Mouse (Mus musculus) ES-Bruce4 (cell line): ENCODE measurements around the gene Mpzl3. TPM values are rescaled to one million over a fixed set of nuclear protein-coding genes. Genes with fewer than 3 reads are reported as not detected.

Source experiments
- H3K27ac ChIP-seq: 2 replicates; pipeline ENCODE4 v1.5.1; 2012; ENCODE audit warnings: low read length, inconsistent platforms; ENCODE audit not compliant: insufficient read depth
- H3K27me3 ChIP-seq: 2 replicates; pipeline ENCODE4 v1.6.1; 2012; ENCODE audit warnings: mild to moderate bottlenecking, low read length, inconsistent platforms; ENCODE audit not compliant: control insufficient read depth, poor library complexity, insufficient read depth, severe bottlenecking
- H3K36me3 ChIP-seq: 2 replicates; pipeline ENCODE4 v1.6.1; 2012; ENCODE audit warnings: inconsistent platforms, mild to moderate bottlenecking, low read length, moderate library complexity; ENCODE audit not compliant: control insufficient read depth, poor library complexity, insufficient read depth, severe bottlenecking
- H3K4me1 ChIP-seq: one replicate; pipeline ENCODE4 v1.8.1; 2011; ENCODE audit warnings: low read length; ENCODE audit not compliant: control insufficient read depth, insufficient read depth
- H3K4me3 ChIP-seq: 2 replicates; pipeline ENCODE4 v1.5.1; 2011; ENCODE audit warnings: low read depth, mild to moderate bottlenecking, low read length
- H3K9ac ChIP-seq: 2 replicates; pipeline ENCODE4 v1.6.1; 2012; ENCODE audit warnings: low read depth, mild to moderate bottlenecking, inconsistent platforms; ENCODE audit not compliant: poor library complexity, severe bottlenecking
- H3K9me3 ChIP-seq: replicated peaks from 2 replicates; pipeline ENCODE4 v1.6.1; 2012; ENCODE audit warnings: mild to moderate bottlenecking, low read length, inconsistent platforms; ENCODE audit not compliant: control insufficient read depth, poor library complexity, insufficient read depth, severe bottlenecking
- CTCF ChIP-seq: IDR thresholded peaks from one replicate; pipeline ENCODE4 v1.8.1; 2011; ENCODE audit warnings: low read depth, low read length
- EP300 ChIP-seq: IDR thresholded peaks from 2 replicates; pipeline ENCODE4 v1.6.1; 2011; ENCODE audit warnings: low read depth, low read length; ENCODE audit not compliant: insufficient read depth
- POLR2A ChIP-seq: IDR thresholded peaks from one replicate; pipeline ENCODE4 v1.8.1; 2011; ENCODE audit warnings: low read length; ENCODE audit not compliant: insufficient read depth
- polyA plus RNA-seq: library from polyadenylated mRNA; stranded (reverse); fragments of >200 nt; gene quantifications from 2 replicates; pipeline ENCODE4 v1.2.4, GENCODE M21; 2011; ENCODE audit warnings: low read depth; ENCODE audit not compliant: missing spikeins, insufficient read depth, insufficient read length

Gene Mpzl3
- polyA plus RNA-seq, 1 experiment = 6.7 TPM

DNA sequence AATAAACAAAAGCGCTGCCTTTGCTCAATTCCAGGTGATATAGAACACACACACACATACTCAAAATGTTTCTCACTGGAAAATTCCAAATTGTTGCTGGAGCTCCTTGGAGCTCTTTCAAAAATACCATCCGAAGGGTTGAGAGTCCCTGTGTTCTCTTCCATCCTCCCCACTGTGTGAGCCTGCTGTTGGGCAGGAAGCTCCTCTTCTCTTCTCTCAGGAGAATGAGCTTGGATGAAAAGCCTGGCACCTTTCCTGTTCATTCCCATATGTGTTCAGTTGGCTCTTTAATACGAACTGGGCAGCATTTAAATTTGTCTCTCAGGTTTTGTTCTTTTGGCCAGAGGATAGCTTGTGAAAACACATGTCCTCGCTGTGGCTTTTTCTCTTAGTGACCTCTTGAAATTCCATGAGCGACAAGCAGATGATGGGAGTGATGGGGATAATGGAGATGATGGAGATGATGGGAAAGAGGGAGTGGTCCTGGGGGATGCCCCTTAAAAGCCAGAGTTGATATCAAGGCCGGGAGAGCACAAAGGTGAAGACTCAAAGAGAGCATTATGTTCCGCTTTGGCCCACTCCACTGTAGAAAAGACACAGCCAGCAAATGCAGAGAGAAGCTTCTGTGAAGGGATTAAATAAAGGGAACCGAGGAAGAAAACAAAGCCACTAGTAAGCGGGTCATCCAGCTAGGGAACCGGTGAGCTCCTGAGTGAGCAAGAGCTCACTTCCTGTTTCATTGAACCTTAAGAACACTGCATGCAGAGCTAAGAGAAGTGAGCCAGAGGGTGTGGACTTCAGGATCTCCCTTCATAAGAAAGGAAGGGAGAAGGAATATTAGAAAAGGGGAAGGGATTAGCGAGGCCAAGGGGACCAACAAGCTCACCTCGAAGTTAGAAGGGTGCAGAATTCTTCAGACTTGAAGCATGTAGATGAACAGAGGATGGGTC lies 31.0 kb downstream of the Mpzl3 start:
- no peaks in the 10 kb centered on the region for H3K36me3 ChIP-seq
- H3K9ac ChIP-seq = no peak overlapping the region
- H3K4me1 ChIP-seq = no peaks in the 10 kb centered on the region
- H3K27me3 ChIP-seq = no peaks in the 10 kb centered on the region
- no peak for TF ChIP-seq EP300
- H3K27ac ChIP-seq = no peak overlapping the region
- no peak overlapping the region for H3K4me3 ChIP-seq
- no peaks in the 10 kb centered on the region for H3K9me3 ChIP-seq

DNA sequence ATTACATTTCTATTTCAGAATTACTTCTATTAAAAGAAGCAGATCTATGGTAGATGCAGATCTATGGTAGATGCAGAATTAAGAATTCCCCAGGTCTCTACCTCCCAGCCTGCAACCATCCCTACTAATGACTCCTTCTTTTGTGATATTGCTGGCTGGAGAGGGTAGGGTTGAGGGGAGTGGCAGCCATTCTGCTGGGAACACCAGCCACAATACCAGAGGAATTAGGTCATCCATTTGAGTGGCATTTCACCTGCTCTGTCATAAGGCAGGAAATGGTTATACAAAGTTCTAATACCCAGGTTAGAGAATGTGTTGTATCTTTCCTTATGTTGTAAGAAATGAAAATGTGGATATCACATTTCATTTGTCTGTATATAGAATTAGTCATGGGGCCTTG lies 33.1 kb downstream of the Mpzl3 start:
- no peak for TF ChIP-seq EP300
- TF ChIP-seq POLR2A = no peak
- no peak for TF ChIP-seq CTCF
- H3K4me1 ChIP-seq = no peaks in the 10 kb centered on the region
- H3K4me3 ChIP-seq = no peak overlapping the region
- H3K9ac ChIP-seq = no peak overlapping the region
- no peaks in the 10 kb centered on the region for H3K9me3 ChIP-seq
- H3K27me3 ChIP-seq = no peaks in the 10 kb centered on the region
- H3K27ac ChIP-seq = no peak overlapping the region
- no peaks in the 10 kb centered on the region for H3K36me3 ChIP-seq

DNA sequence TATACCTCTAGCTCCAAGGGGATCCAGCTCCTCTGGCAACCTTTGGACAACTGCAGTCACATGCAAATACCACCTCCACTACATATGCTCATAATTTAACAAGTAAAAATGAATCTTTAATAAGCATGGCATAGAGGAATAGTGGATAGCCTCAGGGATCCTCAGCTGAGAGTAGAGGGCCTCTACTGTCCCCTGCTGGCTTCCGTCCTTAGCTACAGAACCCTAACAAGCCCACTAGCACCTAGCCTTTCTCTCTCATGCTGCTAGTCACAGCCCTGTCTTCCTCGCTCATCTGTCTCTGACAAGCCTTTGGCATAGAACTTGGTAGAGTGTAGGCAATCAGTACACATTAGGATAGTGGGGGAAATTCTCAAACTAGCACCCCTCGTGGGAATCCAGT lies 35.8 kb downstream of the Mpzl3 start:
- Histone ChIP-seq H3K9me3 (no peaks in the 10 kb centered on the region), H3K27ac (no peak overlapping the region), H3K27me3 (no peaks in the 10 kb centered on the region), H3K4me1 (no peaks in the 10 kb centered on the region), H3K9ac (no peak overlapping the region), H3K36me3 (no peaks in the 10 kb centered on the region), H3K4me3 (no peak overlapping the region)
- TF ChIP-seq EP300 = no peak
- peak; percentile 27 for TF ChIP-seq CTCF
- TF ChIP-seq POLR2A = no peak

DNA sequence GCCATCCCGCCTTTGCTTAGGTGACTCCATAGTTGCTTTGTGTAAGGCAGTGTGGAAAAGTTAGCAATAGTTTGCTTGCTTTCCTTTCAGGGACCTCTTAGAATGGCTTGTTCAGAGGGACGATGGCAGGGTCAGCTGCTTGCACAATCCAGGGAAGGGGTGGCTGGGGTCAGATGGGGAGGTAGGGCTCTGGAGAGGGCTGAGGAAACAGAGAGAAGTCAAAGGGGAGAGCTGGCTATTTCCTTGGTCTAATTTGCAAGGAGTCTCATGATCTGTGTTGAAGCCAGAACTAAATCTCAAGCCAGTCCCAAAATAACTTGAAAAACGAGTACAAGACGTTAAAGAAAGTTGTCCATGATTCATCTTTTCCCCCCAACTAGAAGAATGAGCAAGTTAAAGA lies 37.7 kb downstream of the Mpzl3 start:
- peak overlapping the region; percentile 26 for H3K4me3 ChIP-seq

DNA sequence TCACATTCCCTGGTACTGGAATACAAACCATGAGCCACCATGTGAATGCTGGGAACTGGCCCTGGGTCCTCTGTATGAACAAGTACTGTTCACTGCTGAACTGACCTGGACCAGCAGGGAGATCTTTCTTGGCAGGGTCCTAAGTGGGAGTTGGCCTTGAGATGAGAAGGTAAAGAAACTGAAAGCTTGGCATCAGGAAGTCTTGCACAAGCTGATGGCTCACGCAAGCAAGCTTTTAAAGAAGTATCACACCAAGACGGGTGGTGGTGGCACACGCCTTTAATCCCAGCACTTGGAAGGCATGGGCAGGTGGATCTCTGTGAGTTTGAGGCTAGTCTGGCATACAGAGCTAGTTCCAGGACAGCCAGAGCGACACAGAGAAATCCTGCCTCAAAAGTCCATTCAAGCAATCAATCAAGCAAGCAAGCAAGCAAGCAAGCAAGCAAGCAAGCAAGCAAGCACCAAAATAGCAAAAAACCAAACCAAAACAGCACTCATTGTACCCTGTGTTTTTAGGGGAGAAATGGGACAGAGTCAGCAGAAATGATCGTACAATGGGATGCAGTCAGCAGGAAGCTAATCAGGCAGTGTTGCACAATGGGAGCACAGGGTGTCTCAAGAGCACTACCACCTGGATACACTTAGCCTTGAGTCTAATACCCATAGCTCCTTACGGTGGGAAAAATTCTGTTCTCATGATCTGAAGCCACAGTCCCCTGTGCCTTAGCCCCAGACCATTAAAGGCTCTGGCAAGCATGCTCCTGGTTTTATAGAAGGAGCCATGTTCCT lies 40.4 kb downstream of the Mpzl3 start:
- no peaks in the 10 kb centered on the region for H3K9me3 ChIP-seq

More for the DNA sequence above, 37.7 kb downstream of the Mpzl3 start:
- Histone ChIP-seq H3K36me3 (no peaks in the 10 kb centered on the region), H3K27ac (no peak overlapping the region), H3K9ac (no peak overlapping the region), H3K9me3 (no peaks in the 10 kb centered on the region), H3K4me1 (no peaks in the 10 kb centered on the region), H3K27me3 (no peaks in the 10 kb centered on the region)
- TF ChIP-seq CTCF (no peak), POLR2A (no peak), EP300 (no peak)

More for the DNA sequence above, 40.4 kb downstream of the Mpzl3 start:
- Histone ChIP-seq H3K9ac (no peak overlapping the region), H3K27ac (no peak overlapping the region), H3K4me3 (no peak overlapping the region), H3K27me3 (no peaks in the 10 kb centered on the region), H3K36me3 (no peaks in the 10 kb centered on the region), H3K4me1 (no peaks in the 10 kb centered on the region)
- TF ChIP-seq POLR2A = no peak
- no peak for TF ChIP-seq CTCF
- no peak for TF ChIP-seq EP300
